Mouse (Mus musculus): Measurements from ENCODE around the gene Rxfp1. TPM values are rescaled to one million over a fixed set of nuclear protein-coding genes. Genes with fewer than 3 reads are reported as not detected.

The Rxfp1 gene
- total and polyA plus RNA-seq, 2 experiments: not detected

DNA sequence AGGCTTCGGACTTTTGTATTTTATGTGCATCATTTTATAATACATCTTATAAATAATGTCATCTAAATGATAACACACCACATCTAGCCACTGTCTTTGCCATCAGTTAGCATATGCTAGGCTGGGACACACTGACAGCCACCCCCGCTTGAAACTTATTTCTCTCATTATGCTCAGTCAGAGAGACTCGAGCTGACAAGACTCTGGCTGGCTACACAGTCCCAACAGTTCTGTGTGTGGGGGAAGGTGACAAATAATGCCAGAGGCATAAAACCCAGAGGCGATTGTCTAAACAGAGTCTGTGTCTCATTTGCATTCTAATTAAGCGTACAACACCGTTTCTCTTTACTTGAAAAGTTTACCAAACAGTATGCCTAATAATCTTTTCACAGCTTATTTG, 7.4 kb upstream of the Rxfp1 start:
- Histone ChIP-seq H3K9ac (ENCODE audit: low read depth, low read length) (no peak overlapping the region), H3K27me3 (ENCODE audit: control insufficient read depth, insufficient read depth, low read length) (no peaks in the 10 kb centered on the region), H3K79me2 (ENCODE audit: control insufficient read depth, insufficient read depth, low read length) (no peaks in the 10 kb centered on the region), H3K27ac (replicated peaks; ENCODE audit: insufficient read depth, low read depth, low read length) (no peak overlapping the region), H3K4me3 (ENCODE audit: insufficient read depth, low read depth, low read length) (no peak overlapping the region), H3K36me3 (ENCODE audit: control insufficient read depth, insufficient read depth, low read length) (no peaks in the 10 kb centered on the region), H3K4me1 (ENCODE audit: control insufficient read depth, insufficient read depth, low read length) (no peaks in the 10 kb centered on the region)
- WGBS: 73% methylated on average over 6 of the region's 6 CpGs
- no peak for TF ChIP-seq POLR2A (IDR thresholded peaks at IDR 0.05; ENCODE audit: extremely low read depth, insufficient read depth, low read length)
- TF ChIP-seq CTCF (IDR thresholded peaks at IDR 0.05; ENCODE audit: low read depth, low read length): no peak
- DNase-seq (ENCODE audit: extremely low read depth, low read depth, low spot score): no peak

DNA sequence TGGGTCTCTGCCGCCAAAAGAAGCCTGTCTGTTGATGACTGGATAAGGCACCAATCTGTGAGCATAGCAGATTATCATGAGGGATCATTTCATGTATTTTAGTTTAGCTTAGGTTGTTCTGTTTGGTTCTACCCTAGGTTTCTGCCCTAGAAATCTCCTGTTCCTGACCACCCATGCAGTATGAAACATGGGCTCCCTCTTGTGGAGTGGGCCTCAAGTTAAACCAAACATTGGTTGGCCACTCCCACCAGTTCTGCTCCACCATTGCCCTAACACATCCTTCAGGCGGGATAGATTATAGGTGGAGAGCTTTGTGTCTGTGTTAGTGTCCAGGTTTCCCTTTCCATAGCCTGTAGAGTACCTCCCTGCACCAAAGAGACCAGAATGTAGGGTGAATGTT, 6.7 kb upstream of the Rxfp1 start:
- no peak overlapping the region for H3K27ac ChIP-seq (replicated peaks; ENCODE audit: insufficient read depth, low read depth, low read length)
- H3K9ac ChIP-seq (ENCODE audit: low read depth, low read length): no peak overlapping the region
- no peaks in the 10 kb centered on the region for H3K36me3 ChIP-seq (ENCODE audit: control insufficient read depth, insufficient read depth, low read length)
- no peak for TF ChIP-seq POLR2A (IDR thresholded peaks at IDR 0.05; ENCODE audit: extremely low read depth, insufficient read depth, low read length)
- WGBS: 85% methylated on average over 2 of the region's 2 CpGs
- H3K4me1 ChIP-seq (ENCODE audit: control insufficient read depth, insufficient read depth, low read length): no peaks in the 10 kb centered on the region
- H3K27me3 ChIP-seq (ENCODE audit: control insufficient read depth, insufficient read depth, low read length): no peaks in the 10 kb centered on the region
- H3K4me3 ChIP-seq (ENCODE audit: insufficient read depth, low read depth, low read length): no peak overlapping the region
- peak; percentile 13 for DNase-seq (ENCODE audit: extremely low read depth, low read depth, low spot score)
- no peaks in the 10 kb centered on the region for H3K79me2 ChIP-seq (ENCODE audit: control insufficient read depth, insufficient read depth, low read length)

GRCm38 (mm10) chr3:79740351-79740750, 2.7 kb upstream of the Rxfp1 start:
- no peak for DNase-seq (ENCODE audit: extremely low read depth, low read depth, low spot score)
- Histone ChIP-seq H3K9ac (ENCODE audit: low read depth, low read length) (no peak overlapping the region), H3K27ac (replicated peaks; ENCODE audit: insufficient read depth, low read depth, low read length) (no peak overlapping the region), H3K27me3 (ENCODE audit: control insufficient read depth, insufficient read depth, low read length) (no peaks in the 10 kb centered on the region), H3K79me2 (ENCODE audit: control insufficient read depth, insufficient read depth, low read length) (no peaks in the 10 kb centered on the region), H3K4me3 (ENCODE audit: insufficient read depth, low read depth, low read length) (no peak overlapping the region), H3K4me1 (ENCODE audit: control insufficient read depth, insufficient read depth, low read length) (no peaks in the 10 kb centered on the region), H3K36me3 (ENCODE audit: control insufficient read depth, insufficient read depth, low read length) (no peaks in the 10 kb centered on the region)
- TF ChIP-seq POLR2A (IDR thresholded peaks at IDR 0.05; ENCODE audit: extremely low read depth, insufficient read depth, low read length) (no peak), CTCF (IDR thresholded peaks at IDR 0.05; ENCODE audit: low read depth, low read length) (no peak)
- 87% methylated on average over 2 of the region's 2 CpGs for WGBS

DNA sequence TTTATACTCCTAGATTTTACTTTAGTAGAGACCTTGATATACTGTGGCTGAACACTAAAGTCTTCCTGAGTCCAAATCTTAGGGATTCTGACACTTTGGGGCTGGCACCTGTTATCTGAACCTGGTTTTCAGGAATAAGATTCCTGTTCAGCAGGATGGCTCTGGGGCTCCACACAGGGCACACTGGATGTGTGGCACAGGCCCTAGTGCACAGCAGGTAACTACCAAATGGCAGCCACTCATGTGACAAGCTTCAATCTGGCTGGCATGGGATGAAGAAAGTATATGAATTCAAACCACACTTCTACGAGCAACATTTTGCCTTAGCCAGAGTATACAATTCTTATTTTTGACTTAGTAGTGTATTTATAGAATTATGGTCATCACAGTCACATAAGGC, 771 bp upstream of the Rxfp1 start:
- DNase-seq (ENCODE audit: extremely low read depth, low read depth, low spot score): no peak
- 85% methylated on average over 1 of the region's 1 CpGs for WGBS
- H3K27ac ChIP-seq (replicated peaks; ENCODE audit: insufficient read depth, low read depth, low read length): no peak overlapping the region
- H3K9ac ChIP-seq (ENCODE audit: low read depth, low read length): no peak overlapping the region
- no peaks in the 10 kb centered on the region for H3K27me3 ChIP-seq (ENCODE audit: control insufficient read depth, insufficient read depth, low read length)
- H3K79me2 ChIP-seq (ENCODE audit: control insufficient read depth, insufficient read depth, low read length): no peaks in the 10 kb centered on the region
- TF ChIP-seq CTCF (IDR thresholded peaks at IDR 0.05; ENCODE audit: low read depth, low read length) (no peak), POLR2A (IDR thresholded peaks at IDR 0.05; ENCODE audit: extremely low read depth, insufficient read depth, low read length) (no peak)
- H3K4me3 ChIP-seq (ENCODE audit: insufficient read depth, low read depth, low read length): no peak overlapping the region
- no peaks in the 10 kb centered on the region for H3K4me1 ChIP-seq (ENCODE audit: control insufficient read depth, insufficient read depth, low read length)
- H3K36me3 ChIP-seq (ENCODE audit: control insufficient read depth, insufficient read depth, low read length): no peaks in the 10 kb centered on the region

DNA sequence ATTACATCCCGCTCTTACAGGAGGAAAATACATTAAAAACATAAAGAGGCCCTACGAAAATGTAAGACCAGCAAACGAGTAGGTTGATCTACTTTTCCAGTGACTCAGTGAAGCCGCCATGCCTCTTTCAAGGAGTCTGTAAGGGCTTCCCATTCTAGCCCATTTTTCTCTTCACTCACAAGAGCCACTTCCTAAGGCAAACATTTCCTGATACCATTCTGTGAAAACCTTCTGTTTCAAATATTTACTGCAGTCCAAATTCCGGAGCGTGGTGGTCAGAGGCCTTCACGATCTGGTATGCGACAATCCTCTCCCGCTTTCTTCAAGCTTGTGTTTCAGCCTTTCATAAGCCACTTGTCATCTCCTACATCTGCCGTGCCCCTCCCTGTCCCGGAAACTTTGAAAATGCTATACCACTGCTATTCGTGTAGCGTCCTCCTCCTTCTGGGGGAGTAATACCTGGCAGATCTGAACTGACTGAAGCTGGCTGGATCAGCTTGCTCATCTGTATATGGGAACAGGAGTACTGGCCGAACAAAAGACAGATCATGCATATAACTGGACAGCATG, 11.1 kb downstream of the Rxfp1 start:
- no peaks in the 10 kb centered on the region for H3K79me2 ChIP-seq (ENCODE audit: control insufficient read depth, insufficient read depth, low read length)
- whole genome bisulfite sequencing: 48% methylated on average over 14 of the region's 14 CpGs
- no peak overlapping the region for H3K4me3 ChIP-seq (ENCODE audit: insufficient read depth, low read depth, low read length)
- H3K36me3 ChIP-seq (ENCODE audit: control insufficient read depth, insufficient read depth, low read length): no peaks in the 10 kb centered on the region
- no peak overlapping the region for H3K9ac ChIP-seq (ENCODE audit: low read depth, low read length)
- H3K4me1 ChIP-seq (ENCODE audit: control insufficient read depth, insufficient read depth, low read length): peaks cover 3% of the 10 kb centered on the region; the same call in 1 of the 2 replicates
- TF ChIP-seq CTCF (IDR thresholded peaks at IDR 0.05; ENCODE audit: low read depth, low read length) (no peak), POLR2A (IDR thresholded peaks at IDR 0.05; ENCODE audit: extremely low read depth, insufficient read depth, low read length) (no peak)
- no peak overlapping the region for H3K27ac ChIP-seq (replicated peaks; ENCODE audit: insufficient read depth, low read depth, low read length)
- peak; percentile 39 for DNase-seq (ENCODE audit: extremely low read depth, low read depth, low spot score)
- no peaks in the 10 kb centered on the region for H3K27me3 ChIP-seq (ENCODE audit: control insufficient read depth, insufficient read depth, low read length)

- DNase-seq (ENCODE audit: extremely low read depth, low read depth, low spot score): no peak
- 72% methylated on average over 4 of the region's 4 CpGs for WGBS
- H3K27me3 ChIP-seq (ENCODE audit: control insufficient read depth, insufficient read depth, low read length): no peaks in the 10 kb centered on the region
- TF ChIP-seq POLR2A (IDR thresholded peaks at IDR 0.05; ENCODE audit: extremely low read depth, insufficient read depth, low read length): no peak
- no peak for TF ChIP-seq CTCF (IDR thresholded peaks at IDR 0.05; ENCODE audit: low read depth, low read length)
- H3K27ac ChIP-seq (replicated peaks; ENCODE audit: insufficient read depth, low read depth, low read length): no peak overlapping the region
- no peaks in the 10 kb centered on the region for H3K36me3 ChIP-seq (ENCODE audit: control insufficient read depth, insufficient read depth, low read length)
- no peak overlapping the region for H3K4me3 ChIP-seq (ENCODE audit: insufficient read depth, low read depth, low read length)
- no peaks in the 10 kb centered on the region for H3K79me2 ChIP-seq (ENCODE audit: control insufficient read depth, insufficient read depth, low read length)
- no peaks in the 10 kb centered on the region for H3K4me1 ChIP-seq (ENCODE audit: control insufficient read depth, insufficient read depth, low read length)
- no peak overlapping the region for H3K9ac ChIP-seq (ENCODE audit: low read depth, low read length)
These were observed 16.8 kb downstream of the Rxfp1 start for GRCm38 (mm10) chr3:79720756-79721484.
